Mouse (Mus musculus): ENCODE data around the gene Cd164. TPM values are rescaled to one million over a fixed set of nuclear protein-coding genes. Genes with fewer than 3 reads are reported as not detected.

Gene Cd164
- polyA plus RNA-seq (2012; ENCODE audit: insufficient read depth, insufficient read length, missing spikeins), result 172 and 177 TPM in 2 replicates

DNA sequence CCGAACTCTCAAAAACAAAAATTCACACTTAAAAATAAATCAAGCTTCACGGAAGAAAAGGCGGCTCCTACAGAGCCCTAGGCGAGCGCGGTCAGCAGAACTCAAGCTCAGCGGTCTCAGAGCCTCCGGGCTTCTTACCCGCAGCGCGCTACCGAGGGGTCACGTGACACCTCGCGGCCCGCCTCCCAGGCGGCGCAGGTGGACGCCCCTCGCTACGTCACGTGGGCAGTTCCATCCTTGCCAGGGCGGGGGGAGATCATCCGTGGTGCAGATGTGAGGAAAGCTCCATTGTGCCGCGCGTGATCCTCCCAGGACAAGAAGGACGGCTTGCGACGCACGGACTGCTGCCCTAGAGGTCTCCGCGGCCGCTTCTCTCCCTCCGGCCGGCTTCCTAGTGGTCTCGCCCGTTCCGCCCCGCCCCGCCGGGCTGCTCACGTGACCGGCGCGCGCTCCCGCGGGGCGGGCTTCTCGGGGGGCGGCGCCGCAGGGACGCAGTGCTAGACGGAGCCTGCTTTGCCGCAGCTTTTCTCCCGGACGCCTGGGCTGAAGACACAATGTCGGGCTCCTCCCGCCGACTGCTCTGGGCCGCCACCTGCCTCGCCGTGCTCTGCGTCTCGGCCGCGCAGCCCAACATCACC is at the start of gene Cd164:
Gene Cd164 (plus strand): TSS at position 434 of the 638 bp plus-strand sequence.
- Histone ChIP-seq H3K4me3 (ENCODE audit: insufficient read depth, low read depth, low read length) (peak within 1 kb of the TSS; percentile 95), H3K4me1 (ENCODE audit: control insufficient read depth, insufficient read depth, insufficient read length, low read length) (peaks cover 11% of the 10 kb centered on the region), H3K27ac (replicated peaks; ENCODE audit: low read depth, low read length) (peak within 1 kb of the TSS; percentile 100)

- H3K4me1 ChIP-seq (ENCODE audit: control insufficient read depth, insufficient read depth, insufficient read length, low read length), result peaks cover under 1% of the 10 kb centered on the region; the same call in 1 of the 2 replicates
These were observed 48.5 kb upstream of the Cd164 start for GRCm38 (mm10) chr10:41470693-41471092.

DNA sequence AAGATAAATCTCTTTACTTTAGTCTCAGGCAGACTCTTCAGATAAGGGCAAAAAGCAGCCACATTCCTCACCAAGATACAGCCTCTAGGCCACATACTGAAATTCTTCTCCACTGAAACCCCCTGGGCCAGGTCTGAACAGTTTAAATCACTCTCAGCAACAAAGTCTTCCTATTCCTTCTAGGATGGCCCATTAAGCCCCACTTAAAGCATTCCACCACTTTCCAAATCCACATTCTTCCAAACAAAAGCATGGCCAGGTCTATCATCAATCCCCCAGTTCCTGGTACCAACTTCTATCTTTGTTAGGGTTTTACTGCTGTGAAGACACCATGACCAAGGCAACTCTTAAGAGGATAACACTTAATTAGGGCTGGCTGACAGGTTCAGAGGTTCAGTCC is 46.7 kb upstream of the Cd164 start:
- Histone ChIP-seq H3K4me3 (ENCODE audit: insufficient read depth, low read depth, low read length) (no peak overlapping the region), H3K4me1 (ENCODE audit: control insufficient read depth, insufficient read depth, insufficient read length, low read length) (peaks cover 5% of the 10 kb centered on the region), H3K27ac (replicated peaks; ENCODE audit: low read depth, low read length) (no peak overlapping the region)

More at GRCm38 (mm10) chr10:41470693-41471092, 48.5 kb upstream of the Cd164 start:
- Histone ChIP-seq H3K27ac (replicated peaks; ENCODE audit: low read depth, low read length) (no peak overlapping the region), H3K4me3 (ENCODE audit: insufficient read depth, low read depth, low read length) (no peak overlapping the region)

DNA sequence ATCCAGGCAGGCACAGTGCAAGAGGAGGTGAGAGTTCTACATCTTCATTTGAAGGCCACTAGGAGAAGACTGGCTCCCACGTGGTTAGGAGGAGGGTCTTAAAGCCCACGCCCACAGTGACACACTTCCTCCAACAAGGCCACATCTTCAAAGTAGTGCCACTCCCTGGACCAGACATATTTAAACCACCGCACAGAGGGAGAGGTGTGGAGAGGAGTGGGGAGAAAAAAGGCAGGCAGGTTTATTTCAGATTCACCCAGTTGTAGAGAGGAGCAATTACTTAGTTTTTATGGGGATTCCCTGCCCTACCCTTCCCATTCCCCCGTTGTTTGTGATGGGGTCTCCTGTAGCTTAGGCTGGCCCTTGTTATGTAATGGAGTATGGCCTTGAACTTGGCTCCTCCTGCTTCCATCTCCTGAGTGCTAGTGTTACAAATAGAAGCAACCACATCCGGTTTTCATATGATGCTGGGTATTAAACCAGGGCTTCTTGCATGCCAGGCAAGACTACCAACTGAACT is 46.2 kb upstream of the Cd164 start:
- H3K4me1 ChIP-seq (ENCODE audit: control insufficient read depth, insufficient read depth, insufficient read length, low read length), result peaks cover 5% of the 10 kb centered on the region
- no peak overlapping the region for H3K4me3 ChIP-seq (ENCODE audit: insufficient read depth, low read depth, low read length)
- no peak overlapping the region for H3K27ac ChIP-seq (replicated peaks; ENCODE audit: low read depth, low read length)

GRCm38 (mm10) chr10:41473782-41474468 is 45.3 kb upstream of the Cd164 start:
- Histone ChIP-seq H3K4me3 (ENCODE audit: insufficient read depth, low read depth, low read length) (no peak overlapping the region), H3K27ac (replicated peaks; ENCODE audit: low read depth, low read length) (no peak overlapping the region), H3K4me1 (ENCODE audit: control insufficient read depth, insufficient read depth, insufficient read length, low read length) (peaks cover 5% of the 10 kb centered on the region)

DNA sequence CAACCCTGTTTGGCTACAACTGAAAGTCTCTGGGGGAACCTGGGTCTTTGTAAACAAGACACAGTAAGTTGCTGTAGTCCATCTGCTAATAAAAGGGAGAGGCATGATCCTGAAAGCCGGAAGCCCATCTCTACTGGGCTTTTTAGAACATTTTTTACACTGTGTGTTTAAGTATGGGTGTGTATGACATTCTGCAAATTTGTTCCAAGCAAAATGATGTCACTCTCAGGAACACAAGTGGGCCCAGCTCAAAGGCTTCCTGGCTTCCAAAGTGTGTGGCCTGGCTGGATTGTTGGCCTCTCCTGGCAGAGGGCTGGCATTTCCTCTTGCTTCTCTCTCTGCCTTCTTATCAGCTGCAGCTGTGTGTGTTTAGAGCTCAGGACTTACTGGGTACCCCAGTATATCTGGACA is 44.2 kb upstream of the Cd164 start:
- peaks cover 5% of the 10 kb centered on the region for H3K4me1 ChIP-seq (ENCODE audit: control insufficient read depth, insufficient read depth, insufficient read length, low read length)
- H3K27ac ChIP-seq (replicated peaks; ENCODE audit: low read depth, low read length), result peak overlapping the region; percentile 45; the same call in 1 of the 2 replicates
- H3K4me3 ChIP-seq (ENCODE audit: insufficient read depth, low read depth, low read length), result no peak overlapping the region

DNA sequence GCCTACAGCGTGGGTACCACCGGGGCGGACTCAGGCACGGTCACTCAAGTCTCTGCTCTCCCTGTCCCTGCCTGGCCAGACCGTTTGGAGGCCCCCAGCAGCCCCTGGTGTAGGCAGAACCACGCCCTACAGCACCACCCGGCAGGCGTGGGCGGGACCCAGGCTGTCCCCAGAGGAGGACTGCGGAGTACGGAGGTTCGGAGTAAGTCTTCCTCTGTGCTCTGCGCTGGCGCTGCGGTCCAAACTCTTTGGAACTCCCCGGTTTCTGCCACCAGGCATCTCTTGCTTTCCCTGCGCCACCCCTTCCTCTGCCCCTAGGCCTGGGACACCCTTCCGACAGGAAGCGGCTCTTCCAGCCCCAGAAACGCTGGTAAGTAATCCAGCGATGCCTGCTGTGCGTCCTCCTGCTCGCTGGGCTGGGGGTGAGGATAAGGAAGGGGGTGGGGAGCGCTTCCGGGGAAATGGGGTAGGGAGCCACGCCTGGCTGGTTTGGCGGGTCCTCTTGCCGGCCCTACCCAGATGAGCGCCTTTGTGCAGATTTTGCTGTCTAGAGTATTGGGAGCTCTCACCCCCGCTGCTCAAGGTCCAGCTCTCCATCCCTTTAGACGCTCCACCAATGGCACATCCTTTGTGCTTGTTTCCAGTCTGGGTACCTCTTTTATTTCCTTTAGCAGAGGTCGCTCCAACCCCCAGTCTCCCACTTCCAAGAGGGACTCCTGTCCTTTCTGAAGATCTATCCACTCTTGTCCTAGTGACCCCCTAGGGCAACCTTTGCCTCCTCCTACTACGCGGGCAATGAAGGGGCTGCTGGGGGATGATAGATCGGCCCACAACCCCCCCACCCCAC is 42.8 kb upstream of the Cd164 start, which contains the start of gene Mical1:
Gene Mical1 (plus strand): TSS at position 144 of the 847 bp plus-strand sequence.
- Histone ChIP-seq H3K4me1 (ENCODE audit: control insufficient read depth, insufficient read depth, insufficient read length, low read length) (peaks cover 5% of the 10 kb centered on the region), H3K27ac (replicated peaks; ENCODE audit: low read depth, low read length) (peak within 1 kb of the TSS; percentile 71), H3K4me3 (ENCODE audit: insufficient read depth, low read depth, low read length) (peak within 1 kb of the TSS; percentile 57)

- peak overlapping the region; percentile 57 for H3K4me3 ChIP-seq (ENCODE audit: insufficient read depth, low read depth, low read length)
- H3K4me1 ChIP-seq (ENCODE audit: control insufficient read depth, insufficient read depth, insufficient read length, low read length), result peaks cover 5% of the 10 kb centered on the region
- H3K27ac ChIP-seq (replicated peaks; ENCODE audit: low read depth, low read length), result peak overlapping the region; percentile 71
These were observed 42.3 kb upstream of the Cd164 start for GRCm38 (mm10) chr10:41477018-41477277.

GRCm38 (mm10) chr10:41477278-41478181 is 41.7 kb upstream of the Cd164 start:
- Histone ChIP-seq H3K4me3 (ENCODE audit: insufficient read depth, low read depth, low read length) (peak overlapping the region; percentile 57), H3K4me1 (ENCODE audit: control insufficient read depth, insufficient read depth, insufficient read length, low read length) (peaks cover 5% of the 10 kb centered on the region), H3K27ac (replicated peaks; ENCODE audit: low read depth, low read length) (peak overlapping the region; percentile 71)

GRCm38 (mm10) chr10:41479961-41480360 is 39.3 kb upstream of the Cd164 start:
- H3K4me1 ChIP-seq (ENCODE audit: control insufficient read depth, insufficient read depth, insufficient read length, low read length), result peaks cover 5% of the 10 kb centered on the region
- H3K27ac ChIP-seq (replicated peaks; ENCODE audit: low read depth, low read length), result no peak overlapping the region
- no peak overlapping the region for H3K4me3 ChIP-seq (ENCODE audit: insufficient read depth, low read depth, low read length)

DNA sequence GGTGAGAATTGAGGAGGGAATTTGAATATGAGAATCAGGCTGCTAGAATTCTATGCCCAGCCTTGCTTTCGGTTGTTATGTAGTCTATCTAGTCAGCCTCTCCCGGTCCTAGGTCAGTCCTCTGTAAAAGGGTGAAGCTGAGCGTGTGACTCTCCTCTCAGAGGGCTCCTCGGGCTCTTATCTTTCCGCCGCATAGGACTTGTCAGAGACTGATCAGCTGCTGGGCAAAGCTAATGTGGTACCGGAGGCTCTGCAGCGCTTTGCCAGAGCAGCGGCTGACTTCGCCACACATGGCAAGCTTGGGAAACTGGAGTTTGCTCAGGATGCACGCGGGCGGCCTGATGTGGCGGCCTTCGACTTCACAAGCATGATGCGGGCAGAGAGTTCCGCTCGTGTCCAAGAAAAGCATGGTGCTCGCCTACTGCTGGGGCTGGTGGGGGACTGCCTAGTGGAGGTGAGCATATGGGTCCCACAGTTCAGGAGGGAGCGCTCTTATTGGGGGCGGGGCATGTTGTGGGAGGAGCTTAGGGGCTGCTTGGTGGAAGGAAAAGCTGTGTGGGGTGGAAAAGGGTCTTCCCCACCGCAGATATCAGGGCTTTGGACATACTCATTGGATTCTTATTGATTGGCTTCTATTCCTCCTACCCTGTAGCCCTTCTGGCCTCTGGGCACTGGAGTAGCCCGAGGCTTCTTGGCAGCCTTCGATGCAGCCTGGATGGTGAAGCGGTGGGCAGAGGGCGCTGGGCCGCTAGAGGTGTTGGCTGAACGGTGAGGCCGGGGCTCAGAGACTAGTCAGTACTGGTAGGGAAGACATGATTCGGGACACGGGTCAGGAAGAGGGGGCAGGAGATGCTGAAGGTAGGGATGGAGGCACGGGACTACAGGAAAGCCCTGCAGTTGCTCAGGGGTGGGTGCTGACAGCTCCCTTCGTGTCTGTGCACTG is 38.0 kb upstream of the Cd164 start:
- H3K4me3 ChIP-seq (ENCODE audit: insufficient read depth, low read depth, low read length), result no peak overlapping the region
- H3K27ac ChIP-seq (replicated peaks; ENCODE audit: low read depth, low read length), result no peak overlapping the region
- H3K4me1 ChIP-seq (ENCODE audit: control insufficient read depth, insufficient read depth, insufficient read length, low read length), result no peaks in the 10 kb centered on the region; the same call in 1 of the 2 replicates

- H3K4me3 ChIP-seq (ENCODE audit: insufficient read depth, low read depth, low read length), result no peak overlapping the region
- no peaks in the 10 kb centered on the region; the same call in 1 of the 2 replicates for H3K4me1 ChIP-seq (ENCODE audit: control insufficient read depth, insufficient read depth, insufficient read length, low read length)
- H3K27ac ChIP-seq (replicated peaks; ENCODE audit: low read depth, low read length), result no peak overlapping the region
These were observed 36.8 kb upstream of the Cd164 start for GRCm38 (mm10) chr10:41482446-41482845.

DNA sequence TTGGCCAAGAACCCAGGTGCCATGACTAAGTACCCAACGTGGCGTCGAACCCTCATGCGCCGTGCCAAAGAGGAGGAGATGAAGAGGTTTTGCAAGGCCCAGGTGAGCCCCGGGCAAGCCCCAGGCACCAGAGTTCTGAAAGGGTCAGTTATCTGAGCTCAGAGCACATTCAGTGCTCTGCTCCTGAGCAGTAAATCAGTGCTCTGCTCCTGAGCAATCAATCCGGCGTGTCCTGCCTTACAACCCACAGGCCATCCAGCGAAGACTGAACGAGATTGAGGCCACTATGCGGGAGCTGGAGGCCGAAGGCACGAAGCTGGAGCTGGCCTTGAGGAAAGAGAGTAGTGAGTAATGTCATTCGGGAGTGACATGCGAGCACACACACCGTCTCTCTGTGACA is 33.4 kb upstream of the Cd164 start:
- no peak overlapping the region for H3K4me3 ChIP-seq (ENCODE audit: insufficient read depth, low read depth, low read length)
- H3K27ac ChIP-seq (replicated peaks; ENCODE audit: low read depth, low read length), result no peak overlapping the region
- H3K4me1 ChIP-seq (ENCODE audit: control insufficient read depth, insufficient read depth, insufficient read length, low read length), result peaks cover 9% of the 10 kb centered on the region
